ENCODE assay signal across 7 mouse cellular contexts in genomic region chr10:125966481-125967251, GRCm38 (mm10). TPM values are rescaled to one million over a fixed set of nuclear protein-coding genes. Genes with fewer than 3 reads are reported as not detected.
DNase-seq lines count a peak whose midpoint lies in the region; ATAC-seq and TF ChIP-seq lines count a peak whose summit lies in the region.

No protein-coding gene starts in this region.

- under 1% methylated on average over 56 of the region's 59 CpGs for WGBS in embryonic facial prominence, embryonic 11.5 days
- WGBS in heart, embryonic 13.5 days, result 2% methylated on average over 59 of the region's 59 CpGs
- under 1% methylated on average over 55 of the region's 59 CpGs for WGBS in kidney, postnatal 0 days

- H3K27me3 ChIP-seq in embryonic facial prominence, embryonic 11.5 days (ENCODE audit: control insufficient read depth, insufficient read depth, low read length), result no peaks in the 10 kb centered on the region
- peaks cover 79% of the 10 kb centered on the region for H3K27me3 ChIP-seq in heart, embryonic 13.5 days (replicated peaks)
- H3K27me3 ChIP-seq in kidney, postnatal 0 days (ENCODE audit: insufficient read depth, low read length), result no peaks in the 10 kb centered on the region

- H3K9me3 ChIP-seq in embryonic facial prominence, embryonic 11.5 days (replicated peaks; ENCODE audit: control insufficient read depth, low read length), result no peaks in the 10 kb centered on the region
- H3K9me3 ChIP-seq in heart, embryonic 13.5 days, result no peaks in the 10 kb centered on the region
- no peaks in the 10 kb centered on the region for H3K9me3 ChIP-seq in kidney, postnatal 0 days (replicated peaks; ENCODE audit: low read length)

- H3K4me3 ChIP-seq in embryonic facial prominence, embryonic 11.5 days (ENCODE audit: low read depth, low read length), result peak overlapping the region; percentile 94
- peak overlapping the region; percentile 62 for H3K4me3 ChIP-seq in heart, embryonic 13.5 days
- peak overlapping the region; percentile 80 for H3K4me3 ChIP-seq in kidney, postnatal 0 days (replicated peaks; ENCODE audit: low read depth, low read length)

- TF ChIP-seq CTCF in kidney, postnatal 0 days (IDR thresholded peaks at IDR 0.05; ENCODE audit: low read depth), result no peak

- H3K4me1 ChIP-seq in embryonic facial prominence, embryonic 11.5 days (ENCODE audit: control insufficient read depth, insufficient read depth, low read length), result no peaks in the 10 kb centered on the region; the same call in 1 of the 2 replicates
- peaks cover 17% of the 10 kb centered on the region for H3K4me1 ChIP-seq in heart, embryonic 13.5 days
- peaks cover 6% of the 10 kb centered on the region for H3K4me1 ChIP-seq in kidney, postnatal 0 days (replicated peaks; ENCODE audit: insufficient read depth, low read length)

- H3K27ac ChIP-seq in embryonic facial prominence, embryonic 11.5 days (replicated peaks; ENCODE audit: low read depth, low read length), result peak overlapping the region; percentile 95
- peak overlapping the region; percentile 26 for H3K27ac ChIP-seq in heart, embryonic 13.5 days (replicated peaks)
- H3K27ac ChIP-seq in kidney, postnatal 0 days, result peak overlapping the region; percentile 96

- DNase-seq in urinary bladder, postnatal 14 days (ENCODE audit: low spot score), result peak; percentile 43
- no peak for DNase-seq in urinary bladder, postnatal 10 days (ENCODE audit: low spot score)
- DNase-seq in embryonic facial prominence, embryonic 11.5 days (ENCODE audit: low spot score), result peak; percentile 65
- DNase-seq in kidney, postnatal 0 days (ENCODE audit: low spot score), result peak; percentile 65
- DNase-seq in lung, postnatal 36 days, result peak; percentile 31
- DNase-seq in retina, postnatal 1 day, result peak; percentile 59

- peak overlapping the region; percentile 70 for H3K4me2 ChIP-seq in embryonic facial prominence, embryonic 11.5 days (ENCODE audit: low read depth, low read length)
- peak overlapping the region; percentile 79 for H3K4me2 ChIP-seq in heart, embryonic 13.5 days
- peak overlapping the region; percentile 79 for H3K4me2 ChIP-seq in kidney, postnatal 0 days (ENCODE audit: low read length)

- peak; percentile 66 for ATAC-seq in embryonic facial prominence, embryonic 11.5 days (replicated peaks; ENCODE audit: insufficient number of reproducible peaks, low FRiP score, low TSS enrichment, low read depth)
- ATAC-seq in heart, embryonic 13.5 days (ENCODE audit: extremely low read depth, insufficient number of reproducible peaks, low FRiP score, low TSS enrichment), result peak; percentile 37; the same call in 1 of the 2 replicates
- ATAC-seq in kidney, postnatal 0 days (replicated peaks; ENCODE audit: low FRiP score, low read depth), result peak; percentile 70

- no peaks in the 10 kb centered on the region for H3K36me3 ChIP-seq in embryonic facial prominence, embryonic 11.5 days (replicated peaks; ENCODE audit: control insufficient read depth, insufficient read depth, low read depth, low read length)
- no peaks in the 10 kb centered on the region for H3K36me3 ChIP-seq in heart, embryonic 13.5 days
- no peaks in the 10 kb centered on the region for H3K36me3 ChIP-seq in kidney, postnatal 0 days (ENCODE audit: insufficient read depth, low read length)

- peak overlapping the region; percentile 98 for H3K9ac ChIP-seq in embryonic facial prominence, embryonic 11.5 days (replicated peaks; ENCODE audit: low read length)
- peak overlapping the region; percentile 84 for H3K9ac ChIP-seq in heart, embryonic 13.5 days
- H3K9ac ChIP-seq in kidney, postnatal 0 days (ENCODE audit: low read depth, low read length), result peak overlapping the region; percentile 96

RNA-seq across cellular contexts. Expression of gene Lrig3, which starts 0.7 kb away (rescaled TPM):
- 28.6 and 32.9 TPM in 2 replicates for polyA plus RNA-seq in embryonic facial prominence, embryonic 11.5 days (2014; fragmentation: Nextera tagmentation; extraction: Ambion mirVana)
- polyA plus RNA-seq in heart, embryonic 13.5 days (2015; fragmentation: Nextera tagmentation; extraction: Ambion mirVana), result 1.9 and 2.1 TPM in 2 replicates
- polyA plus RNA-seq in kidney, postnatal 0 days (2015; fragmentation: Nextera tagmentation; extraction: Ambion mirVana), result 14.9 and 16.0 TPM in 2 replicates

Comparison
In these comparisons a context has a peak if more than half of its experiments do, and no peak if none do; other contexts are left out.
1. H3K27ac ChIP-seq: peak in every context shown above with its lines; median percentile 96 in kidney, postnatal 0 days; 95 in embryonic facial prominence, embryonic 11.5 days; 26 in heart, embryonic 13.5 days.